Mouse (Mus musculus) spleen, adult 2 months (tissue): Measurements from ENCODE around the gene Irgq.

Experiments
- CTCF ChIP-seq: fragments of 200-500 bp; IDR thresholded peaks from 2 replicates; pipeline ENCODE4 v1.5.1; 2011; ENCODE audit warnings: mild to moderate bottlenecking, inconsistent platforms; ENCODE audit not compliant: insufficient read depth, insufficient read length, insufficient replicate concordance; ENCODE audit errors: extremely low read depth
- POLR2A ChIP-seq: fragments of 200-500 bp; IDR thresholded peaks from 2 replicates; pipeline ENCODE4 v1.6.1; 2011; ENCODE audit warnings: low read depth, low read length, inconsistent platforms

- TF ChIP-seq CTCF (no peak), POLR2A (no peak)
Measured at GRCm38 (mm10) chr7:24538154-24538553, 7.7 kb downstream of the Irgq start.
